18 mouse cellular contexts compared by ENCODE assay signal in the genomic region with DNA sequence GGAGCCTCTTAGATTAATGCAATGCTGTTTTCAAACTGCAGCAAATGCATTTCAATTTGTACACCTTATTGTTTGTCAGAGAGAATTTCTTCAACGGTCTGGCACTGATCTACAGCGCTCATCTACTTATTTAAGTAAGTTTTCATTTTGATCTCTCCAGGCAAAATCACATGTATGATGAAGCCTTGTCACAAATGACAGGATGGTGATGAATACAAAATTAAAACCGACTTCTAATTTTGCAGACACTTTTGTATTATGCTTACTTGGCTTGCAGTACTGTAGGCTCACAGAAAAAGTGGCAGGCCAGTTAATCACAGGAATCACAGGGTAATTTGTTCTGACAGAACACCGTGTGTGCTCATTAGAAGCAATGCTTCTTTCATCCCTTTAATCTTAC.
DNase-seq lines count a peak whose midpoint lies in the region; ATAC-seq lines count a peak whose summit lies in the region.
"Had no signal": no experiment of that assay in that cellular context is flagged by ENCODE, and none has a peak within 500 bp of the region (broad histone marks: within the 10 kb centered on the region; RNA-seq: fewer than 3 reads in every experiment).

No protein-coding gene starts in this region.

- peak; percentile 36 for DNase-seq in hindbrain, embryonic 14.5 days (ENCODE audit: low spot score)
- peak; percentile 52 for DNase-seq in Muller cell, postnatal 12 days (ENCODE audit: inconsistent ontology term)
- no peak for DNase-seq in left cerebral cortex, postnatal 4 days
- DNase-seq in left cerebral cortex, postnatal 10 days (ENCODE audit: extremely low spot score in 1 of 2, low spot score in 2 of 2), result no peak
- DNase-seq: cerebellum, postnatal 25 days; embryo, embryonic 11 days; kidney, adult 11 months; lung, adult 18-20 months; lung, postnatal 14 days; thymus, postnatal 4 days had no signal

- WGBS in hindbrain, embryonic 14.5 days, result 56% methylated on average over 4 of the region's 4 CpGs
- WGBS in hindbrain, embryonic 12.5 days, result 64% methylated on average over 4 of the region's 4 CpGs
- WGBS in forebrain, embryonic 13.5 days, result 31% methylated on average over 4 of the region's 4 CpGs
- 40% methylated on average over 4 of the region's 4 CpGs for WGBS in midbrain, embryonic 16.5 days

- no peak overlapping the region for H3K9ac ChIP-seq in hindbrain, embryonic 14.5 days
- H3K9ac ChIP-seq in hindbrain, embryonic 12.5 days, result no peak overlapping the region
- H3K9ac ChIP-seq in forebrain, embryonic 13.5 days, result no peak overlapping the region
- H3K9ac ChIP-seq in midbrain, embryonic 16.5 days (ENCODE audit: low read depth, low read length), result no peak overlapping the region
- H3K9ac ChIP-seq: embryonic facial prominence, embryonic 15.5 days; neural tube, embryonic 13.5 days had no signal

- no peak overlapping the region for H3K4me2 ChIP-seq in hindbrain, embryonic 14.5 days (replicated peaks)
- H3K4me2 ChIP-seq in hindbrain, embryonic 12.5 days (replicated peaks), result no peak overlapping the region
- no peak overlapping the region; the same call in 1 of the 2 replicates for H3K4me2 ChIP-seq in forebrain, embryonic 13.5 days
- H3K4me2 ChIP-seq in midbrain, embryonic 16.5 days (ENCODE audit: low read length), result no peak overlapping the region
- H3K4me2 ChIP-seq: embryonic facial prominence, embryonic 15.5 days; liver, embryonic 11.5 days; neural tube, embryonic 13.5 days had no signal

- H3K9me3 ChIP-seq in hindbrain, embryonic 14.5 days (ENCODE audit: control insufficient read depth, low read length), result 0 out of 2 replicates have a peak, but pooled peaks cover 5% of the 10 kb centered on the region
- no peaks in the 10 kb centered on the region for H3K9me3 ChIP-seq in hindbrain, embryonic 12.5 days (replicated peaks)
- H3K9me3 ChIP-seq in forebrain, embryonic 13.5 days (replicated peaks), result no peaks in the 10 kb centered on the region; the same call in 1 of the 2 replicates
- peaks cover 6% of the 10 kb centered on the region; the same call in 1 of the 2 replicates for H3K9me3 ChIP-seq in midbrain, embryonic 16.5 days (replicated peaks; ENCODE audit: control insufficient read depth, low read length, poor library complexity, severe bottlenecking)
- H3K9me3 ChIP-seq: embryonic facial prominence, embryonic 15.5 days; heart, embryonic 10.5 days; neural tube, embryonic 13.5 days had no signal

- no peaks in the 10 kb centered on the region for H3K36me3 ChIP-seq in hindbrain, embryonic 14.5 days (replicated peaks; ENCODE audit: control insufficient read depth, insufficient read depth)
- H3K36me3 ChIP-seq in hindbrain, embryonic 12.5 days, result no peaks in the 10 kb centered on the region
- H3K36me3 ChIP-seq in forebrain, embryonic 13.5 days (ENCODE audit: poor library complexity, severe bottlenecking), result no peaks in the 10 kb centered on the region
- no peaks in the 10 kb centered on the region for H3K36me3 ChIP-seq in midbrain, embryonic 16.5 days (ENCODE audit: control insufficient read depth, insufficient read depth, low read length)
- H3K36me3 ChIP-seq: embryonic facial prominence, embryonic 15.5 days; heart, embryonic 10.5 days; neural tube, embryonic 13.5 days had no signal

- no peaks in the 10 kb centered on the region for H3K27me3 ChIP-seq in hindbrain, embryonic 14.5 days (ENCODE audit: control insufficient read depth, insufficient read depth, low read length)
- H3K27me3 ChIP-seq in hindbrain, embryonic 12.5 days, result no peaks in the 10 kb centered on the region
- no peaks in the 10 kb centered on the region for H3K27me3 ChIP-seq in forebrain, embryonic 13.5 days
- no peaks in the 10 kb centered on the region for H3K27me3 ChIP-seq in midbrain, embryonic 16.5 days (ENCODE audit: control insufficient read depth, insufficient read depth, low read depth, low read length)
- H3K27me3 ChIP-seq: CH12.LX; embryonic facial prominence, embryonic 15.5 days; neural tube, embryonic 13.5 days had no signal

- intact Hi-C loops in left cerebral cortex, postnatal 4 days (cut with DNase I), result no loop called here
- intact Hi-C loops in left cerebral cortex, postnatal 10 days (cut with DNase I), result no loop called here

- no peak overlapping the region for H3K27ac ChIP-seq in hindbrain, embryonic 14.5 days
- no peak overlapping the region for H3K27ac ChIP-seq in hindbrain, embryonic 12.5 days
- no peak overlapping the region for H3K27ac ChIP-seq in forebrain, embryonic 13.5 days
- no peak overlapping the region for H3K27ac ChIP-seq in midbrain, embryonic 16.5 days (ENCODE audit: low read length)
- H3K27ac ChIP-seq: embryonic facial prominence, embryonic 15.5 days; heart, embryonic 10.5 days; neural tube, embryonic 13.5 days had no signal

- no peaks in the 10 kb centered on the region for H3K4me1 ChIP-seq in hindbrain, embryonic 14.5 days (replicated peaks; ENCODE audit: control insufficient read depth, insufficient read depth, low read length)
- H3K4me1 ChIP-seq in hindbrain, embryonic 12.5 days, result no peaks in the 10 kb centered on the region
- H3K4me1 ChIP-seq in forebrain, embryonic 13.5 days, result peaks cover 8% of the 10 kb centered on the region
- H3K4me1 ChIP-seq in midbrain, embryonic 16.5 days (ENCODE audit: control insufficient read depth, insufficient read depth, low read length), result no peaks in the 10 kb centered on the region
- H3K4me1 ChIP-seq: embryonic facial prominence, embryonic 15.5 days; heart, embryonic 10.5 days; neural tube, embryonic 13.5 days had no signal

- ATAC-seq in hindbrain, embryonic 14.5 days (ENCODE audit: low FRiP score), result no peak
- ATAC-seq in hindbrain, embryonic 12.5 days (ENCODE audit: low FRiP score), result no peak
- peak; percentile 85 for ATAC-seq in forebrain, embryonic 13.5 days
- ATAC-seq in midbrain, embryonic 16.5 days, result peak; percentile 56; the same call in 1 of the 2 replicates

- H3K4me3 ChIP-seq in hindbrain, embryonic 14.5 days (replicated peaks; ENCODE audit: low read length), result no peak overlapping the region
- H3K4me3 ChIP-seq in hindbrain, embryonic 12.5 days, result no peak overlapping the region
- H3K4me3 ChIP-seq in forebrain, embryonic 13.5 days, result no peak overlapping the region
- H3K4me3 ChIP-seq in midbrain, embryonic 16.5 days (ENCODE audit: low read depth, low read length), result no peak overlapping the region
- H3K4me3 ChIP-seq: embryonic facial prominence, embryonic 15.5 days; heart, embryonic 10.5 days; neural tube, embryonic 13.5 days had no signal

Comparison
In these comparisons a context has a peak if more than half of its experiments do, and no peak if none do; other contexts are left out.
1. ATAC-seq: peak in forebrain, embryonic 13.5 days (single experiment) and midbrain, embryonic 16.5 days (single experiment); none in hindbrain, embryonic 14.5 days (single experiment) and hindbrain, embryonic 12.5 days (single experiment).
2. DNase-seq: peak in hindbrain, embryonic 14.5 days (single experiment) and Muller cell, postnatal 12 days (single experiment); none in left cerebral cortex, postnatal 4 days (single experiment) and left cerebral cortex, postnatal 10 days (0 of 2).